Mouse (Mus musculus) heart, embryonic 14.5 days (tissue): ENCODE measurements around the gene Tmed6. TPM values are rescaled to one million over a fixed set of nuclear protein-coding genes. Genes with fewer than 3 reads are reported as not detected.

ENCODE experiments used
- ATAC-seq: fragments of 200-750 bp; cut with Nextera tagmentation; 2 replicates; pipeline ENCODE4 v1.8.0; 2017; ENCODE audit warnings: low read depth, moderate TSS enrichment; ENCODE audit not compliant: insufficient number of reproducible peaks, insufficient read depth, low FRiP score
- H3K27ac ChIP-seq, 2 experiments: fragments of 200-500 bp in 1 of 2; fragments of 300-500 bp in 1 of 2; sonication (generic) in 1 of 2; replicated peaks in 1 of 2; 2 replicates each; pipeline ENCODE4 v1.5.1; 2012 to 2014; ENCODE audit warnings: low read depth in 2 of 2, low read length in 2 of 2, control low read depth in 1 of 2, mild to moderate bottlenecking in 1 of 2, mixed read lengths in 1 of 2; ENCODE audit not compliant: control insufficient read depth in 1 of 2, insufficient read depth in 1 of 2
- H3K27me3 ChIP-seq: fragments of 300-500 bp; sonication (generic); 2 replicates; pipeline ENCODE4 v1.6.1; 2014; ENCODE audit warnings: mild to moderate bottlenecking, low read length, control low read depth; ENCODE audit not compliant: control insufficient read depth, insufficient read depth
- H3K36me3 ChIP-seq: fragments of 300-500 bp; sonication (generic); 2 replicates; pipeline ENCODE4 v1.6.1; 2014; ENCODE audit warnings: mild to moderate bottlenecking, control low read depth, low read length, mixed read lengths; ENCODE audit not compliant: control insufficient read depth, insufficient read depth
- H3K4me1 ChIP-seq, 2 experiments: fragments of 200-500 bp in 1 of 2; fragments of 300-500 bp in 1 of 2; sonication (generic) in 1 of 2; 2 replicates each; pipeline ENCODE4 v1.6.1; 2012 to 2014; ENCODE audit warnings: low read length in 2 of 2, control low read depth in 1 of 2, mixed read lengths in 1 of 2; ENCODE audit not compliant: control insufficient read depth in 2 of 2, insufficient read depth in 2 of 2
- H3K4me2 ChIP-seq: fragments of 300-500 bp; sonication (generic); 2 replicates; pipeline ENCODE4 v1.6.1; 2014; ENCODE audit warnings: mild to moderate bottlenecking, low read length
- H3K4me3 ChIP-seq, 2 experiments: fragments of 200-500 bp in 1 of 2; fragments of 300-500 bp in 1 of 2; sonication (generic) in 1 of 2; 2 replicates each; pipeline ENCODE4 v1.5.1; 2012 to 2014; ENCODE audit warnings: low read length in 2 of 2, mild to moderate bottlenecking in 2 of 2, control low read depth in 1 of 2, low read depth in 1 of 2, moderate library complexity in 1 of 2; ENCODE audit not compliant: control insufficient read depth in 1 of 2, insufficient read depth in 1 of 2
- H3K9ac ChIP-seq: fragments of 300-500 bp; sonication (generic); 2 replicates; pipeline ENCODE4 v1.6.1; 2014; ENCODE audit warnings: mild to moderate bottlenecking, low read length
- H3K9me3 ChIP-seq: fragments of 300-500 bp; sonication (generic); 2 replicates; pipeline ENCODE4 v1.6.1; 2016; ENCODE audit warnings: low read length, control low read depth; ENCODE audit not compliant: control insufficient read depth
- WGBS: fragments of 180-500 bp; shearing (Covaris S2); extraction: QIAGEN DNeasy Blood & Tissue Kit; methylation state at CpG from one replicate; pipeline ENCODE4 v1.1.7; 2014; 5-methylcytosine and 5-hydroxymethylcytosine counted together
- polyA plus RNA-seq: library from polyadenylated mRNA; unstranded; fragments of >200 nt; fragmentation: Nextera tagmentation; extraction: Ambion mirVana; gene quantifications from 2 replicates; pipeline ENCODE4 v1.2.1, GENCODE M21; 2014

Tmed6 gene
- polyA plus RNA-seq, 1 experiment from 2014 or later: not detected

DNA sequence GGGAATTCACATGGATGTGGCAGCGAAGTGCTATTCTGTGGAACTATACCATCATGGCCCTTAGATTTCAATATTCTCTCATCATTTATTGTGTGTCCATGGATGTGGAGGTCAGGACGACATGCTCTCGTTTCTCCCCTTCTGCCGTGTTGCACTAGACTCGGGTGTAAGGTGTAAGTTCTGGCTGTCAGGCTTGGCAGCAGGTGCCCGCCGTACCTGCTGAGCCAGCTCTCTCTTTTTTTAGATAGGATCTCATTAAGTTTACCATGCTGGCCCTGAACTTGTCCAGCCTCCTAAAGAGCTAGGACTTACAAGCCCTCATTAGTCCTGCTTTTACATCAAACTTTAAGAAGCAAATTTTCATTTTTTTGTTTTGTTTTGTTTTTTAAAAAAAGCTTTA, 25.1 kb upstream of the Tmed6 start:
- 92% methylated on average over 7 of the region's 7 CpGs for WGBS
- no peak overlapping the region for H3K27ac ChIP-seq
- H3K9ac ChIP-seq: no peak overlapping the region
- no peaks in the 10 kb centered on the region for H3K27me3 ChIP-seq
- H3K4me2 ChIP-seq: no peak overlapping the region
- no peak overlapping the region for H3K4me3 ChIP-seq
- H3K36me3 ChIP-seq: peaks cover 70% of the 10 kb centered on the region
- peaks cover 0 to 14% of the 10 kb centered on the region in 2 experiments for H3K4me1 ChIP-seq
- ATAC-seq: no peak
- H3K9me3 ChIP-seq: no peaks in the 10 kb centered on the region

DNA sequence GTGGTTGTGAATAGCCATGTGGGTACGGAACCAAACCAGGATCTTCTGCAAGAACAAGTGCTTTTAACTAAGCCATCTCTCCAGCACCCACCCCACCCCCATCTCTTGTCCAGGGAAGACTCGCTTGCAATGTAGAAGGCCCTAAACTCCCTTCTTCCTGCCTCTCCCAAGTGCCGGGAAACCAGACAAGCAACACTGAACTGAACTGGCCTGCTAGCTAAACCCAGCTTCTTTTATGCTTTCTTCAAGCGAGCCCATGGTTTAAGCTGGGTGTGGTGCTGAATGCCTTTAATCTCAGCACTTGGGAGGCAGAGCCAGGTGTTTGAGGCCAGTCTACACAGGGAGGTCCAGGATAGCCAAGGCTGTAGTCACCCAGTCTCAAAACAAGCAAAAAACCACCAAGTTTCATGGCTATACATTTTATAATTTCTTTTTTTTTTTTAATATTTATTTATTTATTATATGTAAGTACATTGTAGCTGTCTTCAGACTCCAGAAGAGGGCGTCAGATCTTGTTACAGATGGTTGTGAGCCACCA, 23.2 kb upstream of the Tmed6 start:
- Histone ChIP-seq H3K27me3 (no peaks in the 10 kb centered on the region), H3K9me3 (no peaks in the 10 kb centered on the region), H3K9ac (no peak overlapping the region), H3K27ac (no peak overlapping the region), H3K36me3 (peaks cover 72% of the 10 kb centered on the region), H3K4me2 (no peak overlapping the region), H3K4me3 (no peak overlapping the region), H3K4me1 (no peaks in the 10 kb centered on the region)
- 90% methylated on average over 5 of the region's 5 CpGs for WGBS
- no peak for ATAC-seq

DNA sequence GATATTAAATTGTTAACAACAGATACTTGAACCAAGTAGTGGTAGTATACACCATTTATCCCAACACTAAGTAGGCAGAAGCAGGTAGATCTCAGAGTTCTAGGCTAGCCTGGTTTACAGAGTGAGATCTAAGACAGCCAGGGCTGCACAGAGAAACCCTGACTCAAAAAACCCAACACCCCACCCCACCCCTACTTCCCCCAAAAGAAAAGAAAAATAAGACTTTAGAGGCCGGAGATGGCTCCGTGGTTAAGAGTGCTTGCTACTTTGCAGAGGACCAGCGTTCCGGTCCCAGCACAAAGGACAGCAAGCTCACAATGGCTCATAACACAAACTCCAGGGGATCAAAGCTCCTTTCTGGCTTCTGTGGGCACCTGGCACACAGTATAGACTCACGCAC, 20.6 kb upstream of the Tmed6 start:
- Histone ChIP-seq H3K4me2 (no peak overlapping the region), H3K9ac (no peak overlapping the region), H3K4me1 (no peaks in the 10 kb centered on the region), H3K4me3 (no peak overlapping the region), H3K9me3 (no peaks in the 10 kb centered on the region), H3K36me3 (peaks cover 75% of the 10 kb centered on the region), H3K27ac (no peak overlapping the region), H3K27me3 (no peaks in the 10 kb centered on the region)
- WGBS: 97% methylated on average over 5 of the region's 5 CpGs
- no peak for ATAC-seq

DNA sequence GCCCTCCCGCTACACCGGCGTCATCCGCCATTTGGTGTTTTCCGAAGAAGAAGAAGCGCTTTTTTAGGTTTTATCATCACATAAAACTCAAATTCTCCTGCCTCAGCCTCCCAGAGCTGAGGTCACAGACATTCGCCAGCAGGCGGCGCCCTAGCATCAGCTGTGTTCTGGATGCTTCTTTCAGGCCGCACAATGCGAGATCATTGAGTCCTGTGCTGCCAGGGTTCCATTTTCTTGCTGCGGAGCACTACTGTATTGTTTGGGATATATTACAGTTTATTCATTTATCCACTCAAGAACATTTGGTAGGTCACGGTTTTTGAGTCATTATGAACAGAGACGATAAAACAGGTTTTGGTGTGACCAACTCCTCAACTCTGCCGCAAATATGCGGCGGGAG, 19.9 kb upstream of the Tmed6 start:
- Histone ChIP-seq H3K27ac (no peak overlapping the region), H3K27me3 (no peaks in the 10 kb centered on the region), H3K4me1 (no peaks in the 10 kb centered on the region), H3K9me3 (no peaks in the 10 kb centered on the region), H3K4me3 (no peak overlapping the region), H3K4me2 (no peak overlapping the region), H3K9ac (no peak overlapping the region), H3K36me3 (peaks cover 75% of the 10 kb centered on the region)
- no peak for ATAC-seq
- 96% methylated on average over 17 of the region's 17 CpGs for WGBS

DNA sequence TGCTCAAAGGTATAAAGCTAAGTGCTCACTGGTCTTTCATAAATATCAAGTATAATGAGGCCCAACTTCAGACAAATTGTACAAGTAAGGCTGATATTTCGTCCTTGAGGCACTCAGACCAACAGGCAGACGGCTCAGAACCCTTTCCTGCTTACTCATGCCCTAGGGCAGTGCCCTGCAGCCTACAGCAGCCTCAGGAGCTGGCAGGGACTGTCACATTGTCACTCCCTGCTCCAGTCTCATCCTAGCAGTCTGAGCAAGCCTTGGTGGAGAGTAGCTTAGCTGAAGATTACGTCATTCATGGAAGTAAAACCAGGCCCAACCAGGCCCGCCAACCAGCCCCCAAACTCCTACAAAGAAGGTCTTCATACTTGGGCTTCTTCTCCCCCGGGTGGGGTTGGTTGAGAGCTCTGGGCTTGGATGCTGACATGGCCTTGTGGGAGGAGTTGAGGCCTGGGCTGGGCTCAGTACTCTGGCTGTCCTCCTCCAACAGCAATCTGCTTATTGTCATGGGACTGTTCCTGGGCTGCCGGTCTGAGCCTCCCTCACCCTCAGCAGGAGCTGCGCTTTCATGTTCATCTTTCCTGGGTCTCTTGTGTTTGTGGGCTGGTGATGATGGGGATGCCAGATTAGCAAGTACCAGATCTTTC, 10.9 kb upstream of the Tmed6 start:
- H3K4me2 ChIP-seq: no peak overlapping the region
- peaks cover 98% of the 10 kb centered on the region for H3K36me3 ChIP-seq
- no peaks in the 10 kb centered on the region for H3K9me3 ChIP-seq
- H3K27ac ChIP-seq: no peak overlapping the region
- no peak for ATAC-seq
- no peak overlapping the region for H3K4me3 ChIP-seq
- WGBS: 81% methylated on average over 7 of the region's 7 CpGs
- no peaks in the 10 kb centered on the region for H3K27me3 ChIP-seq
- no peak overlapping the region for H3K9ac ChIP-seq
- H3K4me1 ChIP-seq: no peaks in the 10 kb centered on the region

DNA sequence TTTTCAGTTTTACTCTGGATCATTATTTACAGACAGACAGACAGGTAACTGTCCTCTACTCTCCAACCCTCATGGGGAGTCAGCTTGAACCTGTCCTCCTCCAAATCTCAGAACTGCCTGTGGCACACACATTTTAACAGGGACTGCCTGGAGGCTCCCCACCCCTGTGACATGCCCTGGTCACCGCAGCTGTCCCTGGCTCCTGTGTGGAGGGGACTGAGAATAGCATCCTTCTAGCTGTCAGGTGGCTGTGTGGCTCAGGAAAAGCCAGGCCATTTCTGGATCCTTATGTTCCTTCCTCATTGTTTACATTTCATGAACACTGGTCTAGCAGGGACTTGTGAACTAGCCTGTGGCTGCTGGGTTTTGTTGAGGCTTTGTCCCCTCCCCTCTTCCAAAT, 8.7 kb upstream of the Tmed6 start:
- no peaks in the 10 kb centered on the region for H3K27me3 ChIP-seq
- H3K4me3 ChIP-seq: no peak overlapping the region
- H3K27ac ChIP-seq: no peak overlapping the region
- no peak for ATAC-seq
- H3K36me3 ChIP-seq: peaks cover 97% of the 10 kb centered on the region
- H3K9ac ChIP-seq: no peak overlapping the region
- no peaks in the 10 kb centered on the region for H3K4me1 ChIP-seq
- no peaks in the 10 kb centered on the region for H3K9me3 ChIP-seq
- H3K4me2 ChIP-seq: no peak overlapping the region
- WGBS: 77% methylated on average over 1 of the region's 1 CpGs

DNA sequence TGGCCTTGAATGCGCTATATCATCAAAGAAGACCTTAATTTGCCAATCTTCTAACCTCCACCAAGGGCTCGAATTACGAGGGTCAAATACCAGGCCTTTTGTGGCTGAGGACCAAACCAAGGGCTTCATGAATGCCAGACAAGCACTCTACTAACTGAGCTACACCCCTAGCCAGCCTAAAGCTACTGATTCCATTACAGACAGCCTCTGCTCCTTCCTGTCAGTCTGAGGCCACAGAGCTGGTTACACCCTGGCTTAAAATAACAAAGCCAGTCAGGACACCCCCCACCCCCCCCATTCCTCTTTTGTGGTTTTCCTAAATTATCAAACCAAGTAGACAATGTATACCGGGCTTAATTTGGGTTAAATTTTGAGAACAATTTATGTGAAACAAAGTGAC, 8.3 kb upstream of the Tmed6 start:
- Histone ChIP-seq H3K27me3 (no peaks in the 10 kb centered on the region), H3K4me3 (no peak overlapping the region), H3K27ac (no peak overlapping the region), H3K9me3 (no peaks in the 10 kb centered on the region), H3K4me1 (no peaks in the 10 kb centered on the region), H3K36me3 (peaks cover 97% of the 10 kb centered on the region), H3K9ac (no peak overlapping the region), H3K4me2 (no peak overlapping the region)
- no peak for ATAC-seq
- 83% methylated on average over 4 of the region's 4 CpGs for whole genome bisulfite sequencing

DNA sequence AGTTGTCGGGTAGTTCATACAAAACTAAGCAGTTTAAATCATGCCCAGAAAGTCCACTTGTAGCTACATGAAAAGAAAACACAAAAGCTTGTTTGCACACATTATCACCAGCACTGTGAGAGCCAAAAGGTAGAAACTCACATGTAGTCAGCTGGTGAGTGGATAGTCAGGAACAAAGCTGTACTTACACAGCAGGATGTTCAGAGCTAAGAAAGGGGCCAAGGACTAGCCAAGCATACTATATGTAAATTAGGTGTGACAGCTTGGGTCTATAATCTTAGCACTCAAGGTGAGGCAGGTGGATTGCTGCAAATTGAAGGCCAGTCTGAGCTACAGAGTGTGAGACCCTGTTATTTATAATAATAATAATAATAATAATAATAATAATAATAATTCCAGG, 2.8 kb downstream of the Tmed6 start:
- no peak overlapping the region for H3K4me2 ChIP-seq
- no peak overlapping the region for H3K4me3 ChIP-seq
- H3K27ac ChIP-seq: no peak overlapping the region
- no peaks in the 10 kb centered on the region for H3K27me3 ChIP-seq
- no peaks in the 10 kb centered on the region for H3K9me3 ChIP-seq
- peaks cover 0 to 4% of the 10 kb centered on the region in 2 experiments; a peak in 2 of 4 replicates for H3K4me1 ChIP-seq
- 76% methylated on average over 1 of the region's 1 CpGs for WGBS
- ATAC-seq: no peak
- H3K36me3 ChIP-seq: peaks cover 24% of the 10 kb centered on the region
- no peak overlapping the region for H3K9ac ChIP-seq
